Mouse (Mus musculus): ENCODE results near the gene Tbccd1. TPM values are rescaled to one million over a fixed set of nuclear protein-coding genes. Genes with fewer than 3 reads are reported as not detected.

Tbccd1 gene
- total and polyA plus RNA-seq, 3 experiments = 2.4 to 46.1 (median 38.8) TPM

DNA sequence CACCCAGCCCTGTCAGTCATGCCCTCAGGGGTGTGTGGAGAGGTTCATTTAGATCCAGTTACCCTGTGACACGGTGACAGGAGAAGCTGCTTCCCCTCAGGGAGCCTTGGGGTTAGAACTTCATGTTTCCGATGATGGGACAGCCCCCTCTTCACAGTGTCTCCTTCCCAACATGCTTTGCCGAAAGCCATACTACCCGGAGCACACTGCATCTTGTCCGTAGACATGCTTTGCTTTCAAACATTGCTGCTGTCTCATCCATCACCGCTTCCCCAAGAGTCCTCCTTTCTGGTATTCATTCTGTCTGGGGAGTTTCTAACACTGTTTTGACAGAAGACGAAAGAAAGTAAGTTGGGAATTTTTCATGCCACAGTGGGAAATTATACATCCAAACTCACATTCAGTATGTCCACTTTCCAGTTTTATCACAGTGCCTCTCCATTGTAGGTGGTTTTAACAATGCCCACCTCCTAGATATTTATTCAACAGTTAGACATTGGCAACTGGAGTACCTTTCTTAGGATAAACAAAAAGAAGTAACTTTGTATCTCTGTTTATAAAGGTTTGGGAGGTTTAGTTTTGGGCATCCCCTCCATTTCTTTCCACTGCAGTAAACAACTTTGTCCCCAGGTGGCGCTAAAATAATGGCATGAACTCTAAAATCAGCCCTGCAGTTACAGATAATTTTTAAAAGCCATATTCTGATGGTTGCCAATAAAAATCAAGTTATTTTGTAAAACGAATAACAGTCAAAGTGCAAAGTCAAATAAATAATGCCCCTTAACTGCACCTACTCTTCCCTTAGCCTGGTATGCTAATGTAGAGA is 19.0 kb upstream of the Tbccd1 start:
- Histone ChIP-seq H3K36me3 (replicated peaks) (peaks cover 33% of the 10 kb centered on the region), H3K9me3 (replicated peaks) (no peaks in the 10 kb centered on the region), H3K4me1 (ENCODE audit: insufficient read depth, low read depth, low read length) (0 out of 2 replicates have a peak, but pooled peaks cover 3% of the 10 kb centered on the region), H3K4me3 (ENCODE audit: low read depth, low read length) (no peak overlapping the region), H3K27me3 (ENCODE audit: insufficient read depth, low read length) (peaks cover 12% of the 10 kb centered on the region; the same call in 1 of the 2 replicates)
- TF ChIP-seq CTCF (IDR thresholded peaks at IDR 0.05; ENCODE audit: low read depth, low read length) = peak; percentile 10; the same call in 1 of the 2 replicates
- TF ChIP-seq GATA1 (IDR thresholded peaks at IDR 0.05; ENCODE audit: borderline replicate concordance, low read length) = no peak
- DNase-seq (ENCODE audit: low spot score) = no peak
- no peak for ATAC-seq (ENCODE audit: extremely low read depth, insufficient number of reproducible peaks, low FRiP score, poor library complexity, severe bottlenecking)

DNA sequence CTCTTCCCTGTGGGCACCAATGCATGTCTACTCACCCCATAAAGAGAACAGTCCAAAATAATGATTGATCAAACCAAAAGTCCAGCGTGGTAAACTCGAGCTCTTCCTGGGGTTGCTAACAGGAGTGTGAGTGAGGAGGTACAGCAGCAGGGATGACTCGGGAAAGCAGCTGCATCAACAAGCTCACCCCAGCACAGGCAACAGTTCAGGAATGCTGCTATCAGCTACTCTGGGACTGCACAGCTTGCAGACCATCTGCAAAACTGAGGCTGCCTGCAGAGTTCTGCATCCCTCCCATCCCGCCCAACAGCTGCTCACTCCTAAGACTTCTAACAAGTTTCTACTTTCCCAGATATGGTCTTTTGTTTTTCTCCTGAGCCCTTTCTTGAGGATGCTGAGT is 15.9 kb upstream of the Tbccd1 start:
- no peaks in the 10 kb centered on the region for H3K9me3 ChIP-seq (replicated peaks)
- no peak for DNase-seq (ENCODE audit: low spot score)
- TF ChIP-seq GATA2 (IDR thresholded peaks at IDR 0.05; ENCODE audit: borderline replicate concordance, low read depth, low read length) (no peak), TAL1 (conservative IDR thresholded peaks at IDR 0.05; ENCODE audit: low read depth, low read length) (no peak)
- no peaks in the 10 kb centered on the region for H3K4me1 ChIP-seq (ENCODE audit: insufficient read depth, low read depth, low read length)
- H3K27me3 ChIP-seq (ENCODE audit: insufficient read depth, low read length) = peaks cover 3% of the 10 kb centered on the region; the same call in 1 of the 2 replicates
- no peak overlapping the region for H3K4me3 ChIP-seq (ENCODE audit: low read depth, low read length)
- no peak for ATAC-seq (ENCODE audit: extremely low read depth, insufficient number of reproducible peaks, low FRiP score, poor library complexity, severe bottlenecking)
- peaks cover 63% of the 10 kb centered on the region for H3K36me3 ChIP-seq (replicated peaks)

DNA sequence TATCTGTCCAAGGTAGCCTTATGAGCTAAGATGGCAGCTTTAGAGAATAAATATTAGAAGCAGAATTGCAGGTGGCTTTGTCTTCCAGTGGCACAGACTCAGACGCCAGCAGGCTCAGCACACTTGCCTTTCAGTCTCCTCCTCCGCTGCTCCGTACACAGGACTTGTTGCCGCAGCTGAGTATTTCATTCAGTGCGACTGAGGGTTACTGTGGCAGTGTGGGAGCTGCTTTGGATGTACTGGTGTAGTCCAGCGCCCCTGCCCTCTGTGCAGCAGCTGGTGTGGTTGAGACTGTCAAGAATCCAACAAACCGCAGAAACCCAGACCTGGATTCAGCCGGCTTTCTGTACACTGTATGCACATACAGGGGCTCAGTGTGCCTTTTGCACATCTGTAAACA is 14.9 kb upstream of the Tbccd1 start:
- Histone ChIP-seq H3K4me3 (ENCODE audit: low read depth, low read length) (no peak overlapping the region), H3K4me1 (ENCODE audit: insufficient read depth, low read depth, low read length) (no peaks in the 10 kb centered on the region), H3K9me3 (replicated peaks) (no peaks in the 10 kb centered on the region), H3K36me3 (replicated peaks) (peaks cover 73% of the 10 kb centered on the region), H3K27me3 (ENCODE audit: insufficient read depth, low read length) (no peaks in the 10 kb centered on the region)
- no peak for TF ChIP-seq GATA2 (IDR thresholded peaks at IDR 0.05; ENCODE audit: borderline replicate concordance, low read depth, low read length)
- TF ChIP-seq POLR2AphosphoS5 (IDR thresholded peaks at IDR 0.05; ENCODE audit: insufficient replicate concordance, low read depth, low read length) = no peak
- TF ChIP-seq GATA1 (IDR thresholded peaks at IDR 0.05; ENCODE audit: borderline replicate concordance, low read length) = no peak
- no peak for TF ChIP-seq CTCF (IDR thresholded peaks at IDR 0.05; ENCODE audit: low read depth, low read length)
- TF ChIP-seq TAL1 (conservative IDR thresholded peaks at IDR 0.05; ENCODE audit: low read depth, low read length) = no peak
- DNase-seq (ENCODE audit: low spot score) (no peak), ATAC-seq (ENCODE audit: extremely low read depth, insufficient number of reproducible peaks, low FRiP score, poor library complexity, severe bottlenecking) (no peak)

DNA sequence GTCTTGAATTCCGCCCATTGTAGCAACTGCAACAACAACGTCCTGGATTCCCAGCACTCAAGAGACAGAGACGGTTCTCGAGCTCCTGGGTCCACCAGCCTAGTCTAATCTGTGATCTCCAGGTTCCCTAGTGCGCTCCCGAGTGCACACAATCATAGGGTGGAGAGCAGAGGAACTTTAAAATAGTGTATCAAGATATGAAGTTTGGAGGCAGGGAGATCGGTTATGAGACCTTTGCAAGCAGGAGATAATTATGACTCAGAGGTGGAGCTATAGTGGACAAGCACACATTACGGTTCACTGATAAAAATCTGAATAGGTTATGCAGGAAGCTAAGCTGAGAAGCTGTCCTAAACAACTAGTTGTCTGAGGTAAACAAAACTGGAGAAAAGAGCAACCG is 696 bp downstream of the Tbccd1 start:
- Histone ChIP-seq H3K36me3 (replicated peaks) (peaks cover 53% of the 10 kb centered on the region), H3K4me1 (ENCODE audit: insufficient read depth, low read depth, low read length) (peaks cover 29% of the 10 kb centered on the region), H3K4me3 (ENCODE audit: low read depth, low read length) (peak overlapping the region; percentile 100), H3K27me3 (ENCODE audit: insufficient read depth, low read length) (no peaks in the 10 kb centered on the region), H3K9me3 (replicated peaks) (no peaks in the 10 kb centered on the region)
- ATAC-seq (ENCODE audit: extremely low read depth, insufficient number of reproducible peaks, low FRiP score, poor library complexity, severe bottlenecking) = peak; percentile 41
- no peak for TF ChIP-seq GATA2 (IDR thresholded peaks at IDR 0.05; ENCODE audit: borderline replicate concordance, low read depth, low read length)
- no peak for TF ChIP-seq CTCF (IDR thresholded peaks at IDR 0.05; ENCODE audit: low read depth, low read length)
- no peak for TF ChIP-seq GATA1 (IDR thresholded peaks at IDR 0.05; ENCODE audit: borderline replicate concordance, low read length)
- no peak for TF ChIP-seq TAL1 (conservative IDR thresholded peaks at IDR 0.05; ENCODE audit: low read depth, low read length)
- no peak for TF ChIP-seq POLR2AphosphoS5 (IDR thresholded peaks at IDR 0.05; ENCODE audit: insufficient replicate concordance, low read depth, low read length)
- DNase-seq (ENCODE audit: low spot score) = peak; percentile 29

DNA sequence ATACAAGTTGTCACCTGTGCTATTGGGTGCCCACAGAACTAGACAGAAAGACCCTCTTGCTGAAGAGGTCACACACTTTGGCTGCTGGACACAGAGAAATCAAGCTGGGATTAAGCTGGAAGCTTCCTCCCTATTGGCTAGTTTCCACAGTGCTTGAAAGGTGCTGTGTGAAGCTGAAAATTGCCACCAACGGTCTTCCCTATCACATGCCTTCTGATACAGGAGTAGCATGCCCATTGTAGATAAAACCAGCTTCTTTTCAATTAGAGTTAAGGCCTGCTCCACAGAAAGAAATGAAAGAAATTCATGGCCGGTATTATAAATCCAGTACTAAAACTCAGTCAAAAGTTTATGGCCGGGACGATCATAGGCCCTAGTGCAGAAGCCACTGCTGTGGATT is 4.8 kb downstream of the Tbccd1 start:
- DNase-seq (ENCODE audit: low spot score) = no peak
- peaks cover 62% of the 10 kb centered on the region for H3K36me3 ChIP-seq (replicated peaks)

DNA sequence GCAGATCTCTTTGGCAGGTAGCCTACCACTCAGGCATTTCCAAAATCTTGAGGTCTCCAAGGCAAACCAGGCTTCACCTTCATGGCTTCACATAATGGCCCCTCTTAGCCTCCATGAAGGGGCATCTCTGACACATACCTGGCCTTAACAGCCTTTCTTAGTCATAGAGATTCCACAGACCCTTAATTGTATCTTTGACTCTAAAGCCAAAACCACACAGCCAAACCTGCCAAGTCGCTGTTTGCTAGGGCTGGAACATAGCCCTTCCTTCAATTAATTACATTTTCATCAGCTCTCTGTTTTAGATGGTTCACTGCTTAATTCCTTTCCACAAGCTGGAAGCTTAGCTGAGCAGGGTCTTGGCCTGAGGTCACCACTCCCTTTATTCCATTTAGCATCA is 9.1 kb downstream of the Tbccd1 start:
- Histone ChIP-seq H3K4me3 (ENCODE audit: low read depth, low read length) (no peak overlapping the region), H3K36me3 (replicated peaks) (peaks cover 85% of the 10 kb centered on the region), H3K27me3 (ENCODE audit: insufficient read depth, low read length) (no peaks in the 10 kb centered on the region), H3K9me3 (replicated peaks) (no peaks in the 10 kb centered on the region), H3K4me1 (ENCODE audit: insufficient read depth, low read depth, low read length) (peaks cover 21% of the 10 kb centered on the region)
- no peak for DNase-seq (ENCODE audit: low spot score)
- TF ChIP-seq CTCF (IDR thresholded peaks at IDR 0.05; ENCODE audit: low read depth, low read length) = no peak
- TF ChIP-seq GATA2 (IDR thresholded peaks at IDR 0.05; ENCODE audit: borderline replicate concordance, low read depth, low read length) = no peak
- TF ChIP-seq TAL1 (conservative IDR thresholded peaks at IDR 0.05; ENCODE audit: low read depth, low read length) = no peak
- TF ChIP-seq POLR2AphosphoS5 (IDR thresholded peaks at IDR 0.05; ENCODE audit: insufficient replicate concordance, low read depth, low read length) = no peak
- no peak for TF ChIP-seq GATA1 (IDR thresholded peaks at IDR 0.05; ENCODE audit: borderline replicate concordance, low read length)
- no peak for ATAC-seq (ENCODE audit: extremely low read depth, insufficient number of reproducible peaks, low FRiP score, poor library complexity, severe bottlenecking)

More for the DNA sequence above, 4.8 kb downstream of the Tbccd1 start:
- no peak overlapping the region for H3K4me3 ChIP-seq (ENCODE audit: low read depth, low read length)
- H3K27me3 ChIP-seq (ENCODE audit: insufficient read depth, low read length) = no peaks in the 10 kb centered on the region
- H3K4me1 ChIP-seq (ENCODE audit: insufficient read depth, low read depth, low read length) = peaks cover 15% of the 10 kb centered on the region
- TF ChIP-seq CTCF (IDR thresholded peaks at IDR 0.05; ENCODE audit: low read depth, low read length) (no peak), GATA1 (IDR thresholded peaks at IDR 0.05; ENCODE audit: borderline replicate concordance, low read length) (no peak), POLR2AphosphoS5 (IDR thresholded peaks at IDR 0.05; ENCODE audit: insufficient replicate concordance, low read depth, low read length) (no peak), TAL1 (conservative IDR thresholded peaks at IDR 0.05; ENCODE audit: low read depth, low read length) (no peak), GATA2 (IDR thresholded peaks at IDR 0.05; ENCODE audit: borderline replicate concordance, low read depth, low read length) (no peak)
- no peak for ATAC-seq (ENCODE audit: extremely low read depth, insufficient number of reproducible peaks, low FRiP score, poor library complexity, severe bottlenecking)
- H3K9me3 ChIP-seq (replicated peaks) = no peaks in the 10 kb centered on the region

Measured in G1E (cell line).